Mouse (Mus musculus) stomach, embryonic 14.5 days (tissue): ENCODE measurements around the gene Slc45a3. TPM values are rescaled to one million over a fixed set of nuclear protein-coding genes. Genes with fewer than 3 reads are reported as not detected.

Experiments used
- ATAC-seq: fragments of 200-750 bp; cut with Nextera tagmentation; 2 replicates; pipeline ENCODE4 v1.8.0; 2017; ENCODE audit warnings: low read depth, moderate TSS enrichment; ENCODE audit not compliant: insufficient number of reproducible peaks, insufficient read depth, low FRiP score
- H3K27ac ChIP-seq: fragments of 300-500 bp; sonication (generic); 2 replicates; pipeline ENCODE4 v1.5.1; 2014; ENCODE audit warnings: mild to moderate bottlenecking, low read length, moderate library complexity, mixed read lengths
- H3K27me3 ChIP-seq: fragments of 300-500 bp; sonication (generic); 2 replicates; pipeline ENCODE4 v1.6.1; 2014; ENCODE audit warnings: low read length, control low read depth, mixed read lengths; ENCODE audit not compliant: control insufficient read depth, insufficient read depth
- H3K36me3 ChIP-seq: fragments of 300-500 bp; sonication (generic); 2 replicates; pipeline ENCODE4 v1.6.1; 2014; ENCODE audit warnings: mild to moderate bottlenecking, control low read depth, low read length, moderate library complexity, mixed read lengths; ENCODE audit not compliant: control insufficient read depth, insufficient read depth
- H3K4me1 ChIP-seq: fragments of 300-500 bp; sonication (generic); 2 replicates; pipeline ENCODE4 v1.6.1; 2014; ENCODE audit warnings: low read length, control low read depth, mixed read lengths; ENCODE audit not compliant: control insufficient read depth, insufficient read depth
- H3K4me2 ChIP-seq: fragments of 300-500 bp; sonication (generic); replicated peaks from 2 replicates; pipeline ENCODE4 v1.6.1; 2014; ENCODE audit warnings: low read depth, low read length, control low read depth
- H3K4me3 ChIP-seq: fragments of 300-500 bp; sonication (generic); 2 replicates; pipeline ENCODE4 v1.5.1; 2014; ENCODE audit warnings: low read depth, low read length, control low read depth
- H3K9ac ChIP-seq: fragments of 300-500 bp; sonication (generic); replicated peaks from 2 replicates; pipeline ENCODE4 v1.6.1; 2014; ENCODE audit warnings: low read depth, mild to moderate bottlenecking, control low read depth, low read length, moderate library complexity, mixed read lengths
- H3K9me3 ChIP-seq: fragments of 300-500 bp; sonication (generic); 2 replicates; pipeline ENCODE4 v1.6.1; 2016; ENCODE audit warnings: low read depth, low read length, control low read depth; ENCODE audit not compliant: control insufficient read depth
- WGBS: fragments of 180-500 bp; shearing (Covaris S2); extraction: QIAGEN DNeasy Blood & Tissue Kit; methylation state at CpG from one replicate; pipeline ENCODE4 v1.1.7; 2014; 5-methylcytosine and 5-hydroxymethylcytosine counted together
- polyA plus RNA-seq: library from polyadenylated mRNA; unstranded; fragments of >200 nt; fragmentation: Nextera tagmentation; extraction: Ambion mirVana; gene quantifications from 2 replicates; pipeline ENCODE4 v1.2.1, GENCODE M21; 2014

Slc45a3 gene
- polyA plus RNA-seq, 1 experiment from 2014 or later = 3.8 TPM

GRCm38 (mm10) chr1:132032172-132032571 is 69.4 kb downstream of the Slc45a3 start:
- no peaks in the 10 kb centered on the region for H3K9me3 ChIP-seq
- H3K27me3 ChIP-seq = no peaks in the 10 kb centered on the region
- H3K4me1 ChIP-seq = no peaks in the 10 kb centered on the region
- no peak overlapping the region for H3K27ac ChIP-seq
- no peak overlapping the region for H3K9ac ChIP-seq
- no peak for ATAC-seq
- H3K4me3 ChIP-seq = no peak overlapping the region
- no peak overlapping the region for H3K4me2 ChIP-seq
- H3K36me3 ChIP-seq = peaks cover 38% of the 10 kb centered on the region
- WGBS = 80% methylated on average over 7 of the region's 7 CpGs

Other genes with a start within 250 kb of the Slc45a3 start
- gene Slc26a9, start 218.9 kb upstream of the Slc45a3 start, polyA plus RNA-seq = 3.3 and 6.4 TPM in 2 replicates
- 2.5 and 2.6 TPM in 2 replicates for gene Pm20d1, start 165.6 kb upstream of the Slc45a3 start, polyA plus RNA-seq
- gene Slc41a1, start 135.5 kb upstream of the Slc45a3 start, polyA plus RNA-seq = 9.0 and 10.0 TPM in 2 replicates
- gene Rab29, start 95.7 kb upstream of the Slc45a3 start, polyA plus RNA-seq = 20.9 and 24.6 TPM in 2 replicates
- gene Nucks1, start 52.4 kb upstream of the Slc45a3 start, polyA plus RNA-seq = 58.6 and 61.2 TPM in 2 replicates
- 35.7 and 38.2 TPM in 2 replicates for gene Elk4, start 44.6 kb downstream of the Slc45a3 start, polyA plus RNA-seq
- 14.5 and 16.5 TPM in 2 replicates for gene Mfsd4a, start 105.1 kb downstream of the Slc45a3 start, polyA plus RNA-seq
- gene Cdk18, start 176.7 kb downstream of the Slc45a3 start, polyA plus RNA-seq = 3.9 and 5.5 TPM in 2 replicates
- gene Lemd1, start 228.5 kb downstream of the Slc45a3 start, polyA plus RNA-seq = 0.27 TPM in 1 of 2 replicates, not detected in the other
- 0.06 and 0.27 TPM in 2 replicates for gene AC124108.1, start 228.5 kb downstream of the Slc45a3 start, polyA plus RNA-seq